21 mouse cellular contexts compared by ENCODE assay signal in genomic region chr1:132356841-132357240, GRCm38 (mm10). TPM values are rescaled to one million over a fixed set of nuclear protein-coding genes. Genes with fewer than 3 reads are reported as not detected.
DNase-seq lines count a peak whose midpoint lies in the region; ATAC-seq and TF ChIP-seq lines count a peak whose summit lies in the region.
"Had no signal": no experiment of that assay in that cellular context is flagged by ENCODE, and none has a peak within 500 bp of the region (broad histone marks: within the 10 kb centered on the region; RNA-seq: fewer than 3 reads in every experiment).

No protein-coding gene starts in this region.

- TF ChIP-seq CTCF in layer of hippocampus, adult 2 months (conservative IDR thresholded peaks at IDR 0.05): no peak
- TF ChIP-seq CTCF in midbrain, postnatal 0 days (IDR thresholded peaks at IDR 0.05): no peak

- no peaks in the 10 kb centered on the region; the same call in 1 of the 2 replicates for H3K4me1 ChIP-seq in midbrain, embryonic 14.5 days (ENCODE audit: control insufficient read depth, insufficient read depth, low read length)
- H3K4me1 ChIP-seq in midbrain, postnatal 0 days (ENCODE audit: insufficient read depth, low read length): no peaks in the 10 kb centered on the region
- H3K4me1 ChIP-seq in liver, embryonic 15.5 days (replicated peaks): peaks cover 65% of the 10 kb centered on the region

- H3K4me2 ChIP-seq in midbrain, embryonic 14.5 days (ENCODE audit: low read length): no peak overlapping the region
- no peak overlapping the region for H3K4me2 ChIP-seq in midbrain, postnatal 0 days (ENCODE audit: low read depth, low read length, poor library complexity, severe bottlenecking)
- H3K4me2 ChIP-seq in liver, embryonic 15.5 days: no peak overlapping the region
- H3K4me2 ChIP-seq: embryonic facial prominence, embryonic 12.5 days; forebrain, embryonic 12.5 days; neural tube, embryonic 12.5 days had no signal

- H3K9me3 ChIP-seq in midbrain, embryonic 14.5 days (ENCODE audit: control insufficient read depth, low read length): no peaks in the 10 kb centered on the region
- H3K9me3 ChIP-seq in midbrain, postnatal 0 days (ENCODE audit: low read length): no peaks in the 10 kb centered on the region
- no peaks in the 10 kb centered on the region for H3K9me3 ChIP-seq in liver, embryonic 15.5 days (replicated peaks)
- H3K9me3 ChIP-seq: embryonic facial prominence, embryonic 12.5 days; forebrain, embryonic 12.5 days; neural tube, embryonic 12.5 days had no signal

- H3K4me3 ChIP-seq in layer of hippocampus, adult 2 months: no peak overlapping the region
- no peak overlapping the region for H3K4me3 ChIP-seq in midbrain, embryonic 14.5 days (replicated peaks; ENCODE audit: low read depth, low read length)
- no peak overlapping the region for H3K4me3 ChIP-seq in midbrain, postnatal 0 days (ENCODE audit: low read depth, low read length)
- H3K4me3 ChIP-seq in liver, embryonic 15.5 days (replicated peaks): no peak overlapping the region
- H3K4me3 ChIP-seq: embryonic facial prominence, embryonic 12.5 days; forebrain, embryonic 12.5 days; neural tube, embryonic 12.5 days had no signal

- no peak for ATAC-seq in midbrain, embryonic 14.5 days (ENCODE audit: low FRiP score, low TSS enrichment)
- ATAC-seq in midbrain, postnatal 0 days (ENCODE audit: low FRiP score): no peak
- ATAC-seq in liver, embryonic 15.5 days (ENCODE audit: insufficient read depth): peak; percentile 1; the same call in 1 of the 2 replicates
- ATAC-seq: CD4-positive, CD25-positive, alpha-beta regulatory T cell, adult 4 months had no signal

- H3K9ac ChIP-seq in midbrain, embryonic 14.5 days (replicated peaks; ENCODE audit: low read length): no peak overlapping the region
- H3K9ac ChIP-seq in midbrain, postnatal 0 days (replicated peaks; ENCODE audit: low read length, poor library complexity, severe bottlenecking): no peak overlapping the region
- H3K9ac ChIP-seq in liver, embryonic 15.5 days: no peak overlapping the region
- H3K9ac ChIP-seq: embryonic facial prominence, embryonic 12.5 days; forebrain, embryonic 12.5 days; liver, embryonic 14.5 days; neural tube, embryonic 12.5 days had no signal

- peak; percentile 35 for DNase-seq in cerebellum, adult 11-12 months
- no peak for DNase-seq in cerebellum, postnatal 36 days
- no peak for DNase-seq in layer of hippocampus, adult 2 months (ENCODE audit: low spot score in 2 of 2)
- no peak for DNase-seq in layer of hippocampus, adult 9-11 months
- DNase-seq in midbrain, embryonic 14.5 days: no peak
- no peak for DNase-seq in midbrain, postnatal 0 days (ENCODE audit: low spot score)
- DNase-seq in left cerebral cortex, postnatal 10 days (ENCODE audit: extremely low spot score in 1 of 2, low spot score in 2 of 2): no peak
- DNase-seq: cerebellum, postnatal 25 days; gastrocnemius, postnatal 25 days; heart, postnatal 14 days; kidney, postnatal 4 days; lung, postnatal 36 days; right cerebral cortex, postnatal 4 days; thymus, postnatal 36 days had no signal

- intact Hi-C loops in left cerebral cortex, postnatal 10 days (cut with DNase I): loop anchor here (10.0 kb wide), 1 partner anchor 202 kb away; no protein-coding TSS in a partner anchor

- peak overlapping the region; percentile 5; the same call in 1 of the 2 replicates for H3K27ac ChIP-seq in layer of hippocampus, adult 2 months
- peak overlapping the region; percentile 37; the same call in 1 of the 2 replicates for H3K27ac ChIP-seq in midbrain, embryonic 14.5 days (replicated peaks; ENCODE audit: low read depth, low read length)
- no peak overlapping the region for H3K27ac ChIP-seq in midbrain, postnatal 0 days (ENCODE audit: low read depth, low read length)
- peak overlapping the region; percentile 46 for H3K27ac ChIP-seq in liver, embryonic 15.5 days (replicated peaks)
- H3K27ac ChIP-seq: liver, embryonic 14.5 days; neural tube, embryonic 12.5 days had no signal

- WGBS in midbrain, embryonic 14.5 days: 70% methylated on average over 1 of the region's 1 CpGs
- WGBS in midbrain, postnatal 0 days: 55% methylated on average over 1 of the region's 1 CpGs
- WGBS in liver, embryonic 15.5 days (ENCODE audit: insufficient replicate concordance): 73% methylated on average over 1 of the region's 1 CpGs

- H3K27me3 ChIP-seq in midbrain, embryonic 14.5 days (ENCODE audit: control insufficient read depth, insufficient read depth, low read length): no peaks in the 10 kb centered on the region
- no peaks in the 10 kb centered on the region for H3K27me3 ChIP-seq in midbrain, postnatal 0 days (ENCODE audit: insufficient read depth, low read length)
- no peaks in the 10 kb centered on the region for H3K27me3 ChIP-seq in liver, embryonic 15.5 days
- H3K27me3 ChIP-seq: embryonic facial prominence, embryonic 12.5 days; forebrain, embryonic 12.5 days; neural tube, embryonic 12.5 days had no signal

- H3K36me3 ChIP-seq in midbrain, embryonic 14.5 days (ENCODE audit: control insufficient read depth, insufficient read depth, low read length): peaks cover 51% of the 10 kb centered on the region
- H3K36me3 ChIP-seq in midbrain, postnatal 0 days (ENCODE audit: insufficient read depth, low read length): peaks cover 38% of the 10 kb centered on the region
- peaks cover 94% of the 10 kb centered on the region for H3K36me3 ChIP-seq in liver, embryonic 15.5 days (replicated peaks)

RNA-seq across cellular contexts. Expression of gene Tmcc2, which starts 34.2 kb away (rescaled TPM):
- 100 to 1,000 TPM; 242 to 256 TPM for total RNA-seq in layer of hippocampus, adult 2 months (2021)
- 28.4 and 29.1 TPM in 2 replicates for polyA plus RNA-seq in midbrain, embryonic 14.5 days (2014; fragmentation: Nextera tagmentation; extraction: Ambion mirVana)
- 115 and 152 TPM in 2 replicates for total RNA-seq in midbrain, postnatal 0 days (2014; rRNA removed)
- 35.4 and 36.3 TPM in 2 replicates for polyA plus RNA-seq in midbrain, postnatal 0 days (2015; fragmentation: Nextera tagmentation; extraction: Ambion mirVana)
- polyA plus RNA-seq in liver, embryonic 15.5 days (2015; fragmentation: Nextera tagmentation; extraction: Ambion mirVana): 598 and 710 TPM in 2 replicates
- 100 to 1,000 TPM; 141 to 143 TPM for total RNA-seq in left cerebral cortex, postnatal 10 days (2021)

RNA-seq across cellular contexts. Expression of gene Nuak2, which starts 40.9 kb away (rescaled TPM):
- 1 to 10 TPM in 1 of 2 experiments, under 1 TPM in 1; 0.76 to 1.7 TPM for total RNA-seq in layer of hippocampus, adult 2 months (2021)
- 22.3 and 38.0 TPM in 2 replicates for polyA plus RNA-seq in midbrain, embryonic 14.5 days (2014; fragmentation: Nextera tagmentation; extraction: Ambion mirVana)
- 7.0 and 7.1 TPM in 2 replicates for total RNA-seq in midbrain, postnatal 0 days (2014; rRNA removed)
- 9.9 TPM in 2 replicates for polyA plus RNA-seq in midbrain, postnatal 0 days (2015; fragmentation: Nextera tagmentation; extraction: Ambion mirVana)
- 3.1 and 3.6 TPM in 2 replicates for polyA plus RNA-seq in liver, embryonic 15.5 days (2015; fragmentation: Nextera tagmentation; extraction: Ambion mirVana)
- total RNA-seq in left cerebral cortex, postnatal 10 days (2021): 1 to 10 TPM; 1.1 to 1.3 TPM

RNA-seq across cellular contexts. Expression of gene Klhdc8a, which starts 58.4 kb away (rescaled TPM):
- total RNA-seq in layer of hippocampus, adult 2 months (2021): 1 to 10 TPM; 4.0 to 4.3 TPM
- polyA plus RNA-seq in midbrain, embryonic 14.5 days (2014; fragmentation: Nextera tagmentation; extraction: Ambion mirVana): 10.1 and 11.1 TPM in 2 replicates
- total RNA-seq in midbrain, postnatal 0 days (2014; rRNA removed): 29.5 and 31.1 TPM in 2 replicates
- polyA plus RNA-seq in midbrain, postnatal 0 days (2015; fragmentation: Nextera tagmentation; extraction: Ambion mirVana): 12.4 and 14.8 TPM in 2 replicates
- polyA plus RNA-seq in liver, embryonic 15.5 days (2015; fragmentation: Nextera tagmentation; extraction: Ambion mirVana): 0.07 and 0.08 TPM in 2 replicates
- total RNA-seq in left cerebral cortex, postnatal 10 days (2021): 10 to 100 TPM; 18.4 to 19.8 TPM
- total RNA-seq: MEL had no signal
